Mouse (Mus musculus) ES-E14 (cell line): ENCODE data around the gene Cdk17. TPM values are rescaled to one million over a fixed set of nuclear protein-coding genes. Genes with fewer than 3 reads are reported as not detected.
A peak's percentile ranks its signal among the peaks of the same experiment; 100 is the strongest.

Experiments
- DNase-seq: peaks from one replicate; pipeline ENCODE4 v3.0.0-alpha.2; 2013; ENCODE audit warnings: low read depth, low spot score
- H3K27ac ChIP-seq: 2 replicates; pipeline ENCODE4 v1.5.1; 2012; ENCODE audit warnings: low read depth, mild to moderate bottlenecking, low read length, moderate library complexity, mixed read lengths; ENCODE audit not compliant: poor library complexity, insufficient read depth, severe bottlenecking
- H3K36me3 ChIP-seq: 2 replicates; pipeline ENCODE4 v1.6.1; 2012; ENCODE audit warnings: mild to moderate bottlenecking, low read length, moderate library complexity, mixed read lengths; ENCODE audit not compliant: control insufficient read depth, poor library complexity, insufficient read depth, severe bottlenecking
- H3K4me1 ChIP-seq, 2 experiments: fragments of 150-350 bp in 1 of 2; sonication (generic) in 1 of 2; 2 replicates each; pipeline ENCODE4 v1.6.1; 2012; ENCODE audit warnings: low read length in 2 of 2, mild to moderate bottlenecking in 1 of 2, mixed read lengths in 1 of 2; ENCODE audit not compliant: control insufficient read depth in 2 of 2, insufficient read depth in 2 of 2, poor library complexity in 1 of 2
- H3K4me3 ChIP-seq, 2 experiments: fragments of 150-350 bp in 1 of 2; sonication (generic) in 1 of 2; 2 replicates each; pipeline ENCODE4 v1.5.1; 2012; ENCODE audit warnings: low read length in 2 of 2, low read depth in 1 of 2, mild to moderate bottlenecking in 1 of 2, mixed read lengths in 1 of 2; ENCODE audit not compliant: insufficient read depth in 1 of 2, poor library complexity in 1 of 2, severe bottlenecking in 1 of 2
- H3K9ac ChIP-seq: 2 replicates; pipeline ENCODE4 v1.6.1; 2012; ENCODE audit warnings: low read depth, mild to moderate bottlenecking, low read length, mixed read lengths; ENCODE audit not compliant: poor library complexity, insufficient read depth, severe bottlenecking
- H3K9me3 ChIP-seq: fragments of 150-350 bp; sonication (generic); 2 replicates; pipeline ENCODE4 v1.6.1; 2012; ENCODE audit warnings: low read depth, mild to moderate bottlenecking, low read length; ENCODE audit not compliant: control insufficient read depth, insufficient read depth
- CHD2 ChIP-seq: IDR thresholded peaks from 2 replicates; pipeline ENCODE4 v1.6.1; 2014; ENCODE audit warnings: mild to moderate bottlenecking, low read depth, low read length, inconsistent platforms
- HCFC1 ChIP-seq: IDR thresholded peaks from 2 replicates; pipeline ENCODE4 v1.6.1; 2012; ENCODE audit warnings: low read length, inconsistent platforms, borderline replicate concordance; ENCODE audit not compliant: insufficient read depth
- MAFK ChIP-seq: IDR thresholded peaks from 2 replicates; pipeline ENCODE4 v1.6.1; 2014; ENCODE audit warnings: mild to moderate bottlenecking, low read depth, low read length, inconsistent platforms; ENCODE audit not compliant: insufficient read depth
- ZC3H11A ChIP-seq: IDR thresholded peaks from 2 replicates; pipeline ENCODE4 v1.6.1; 2012; ENCODE audit warnings: low read depth, mild to moderate bottlenecking, inconsistent platforms, low read length, borderline replicate concordance
- ZNF384 ChIP-seq: IDR thresholded peaks from 2 replicates; pipeline ENCODE4 v1.6.1; 2012; ENCODE audit warnings: low read depth, low read length, inconsistent platforms
- in situ Hi-C, 2 experiments: fragments of 600-800 bp; cut with MboI; formaldehyde crosslinking; loops; one replicate each; pipeline ENCODE4 v1.15.1; 2025; ENCODE audit warnings: low sequenced_read_pairs in 2 of 2, inconsistent platforms in 1 of 2; ENCODE audit not compliant: unreplicated experiment in 2 of 2
- total RNA-seq: library from RNA; depleted of rRNA; stranded (reverse); fragments of 300-350 nt; gene quantifications from 2 replicates; pipeline ENCODE4 v1.2.3, GENCODE M21; 2012

Cdk17 gene
- total RNA-seq, 1 experiment, result 28.0 TPM

DNA sequence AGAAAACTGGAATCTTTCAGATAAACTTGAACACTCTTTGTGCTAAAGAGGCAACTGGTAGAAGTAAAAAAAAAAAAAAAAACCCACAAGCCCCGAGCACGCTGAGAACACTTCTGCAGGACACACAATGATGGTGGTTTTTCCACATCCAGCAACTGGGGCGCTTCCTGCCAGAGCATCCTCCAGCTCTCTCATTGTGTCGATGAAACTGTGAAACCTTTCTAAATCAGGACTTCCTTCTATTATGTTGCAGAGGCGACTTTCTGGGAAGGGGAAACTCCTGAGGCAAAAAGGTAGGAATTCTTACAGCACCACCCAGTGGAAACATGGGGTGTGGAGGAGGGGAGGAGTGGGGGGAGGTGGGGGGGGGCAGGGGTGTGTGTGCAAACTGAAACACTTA, 137.1 kb downstream of the Cdk17 start:
- TF ChIP-seq HCFC1, result no peak
- TF ChIP-seq ZC3H11A, result no peak
- no peak for TF ChIP-seq CHD2
- TF ChIP-seq ZNF384, result no peak
- TF ChIP-seq MAFK, result no peak
- in situ Hi-C loops, result loop anchor here in 1 of 2 experiments (5.0 kb wide), 1 partner anchor 70 kb away; no protein-coding TSS in a partner anchor
- H3K9ac ChIP-seq, result no peak overlapping the region; the same call in 1 of the 2 replicates
- peaks cover 8 to 13% of the 10 kb centered on the region in 2 experiments; a peak in 3 of 4 replicates for H3K4me1 ChIP-seq
- no peaks in the 10 kb centered on the region for H3K36me3 ChIP-seq
- no peak overlapping the region for H3K4me3 ChIP-seq
- no peaks in the 10 kb centered on the region for H3K9me3 ChIP-seq
- peak overlapping the region; percentile 81; the same call in 1 of the 2 replicates for H3K27ac ChIP-seq
- no peak for DNase-seq

GRCm38 (mm10) chr10:93298208-93298607, 137.5 kb downstream of the Cdk17 start:
- H3K4me3 ChIP-seq, result no peak overlapping the region
- DNase-seq, result no peak
- no peaks in the 10 kb centered on the region for H3K36me3 ChIP-seq
- H3K9me3 ChIP-seq, result no peaks in the 10 kb centered on the region
- peaks cover 8 to 13% of the 10 kb centered on the region in 2 experiments; a peak in 3 of 4 replicates for H3K4me1 ChIP-seq
- TF ChIP-seq MAFK (no peak), CHD2 (no peak), ZC3H11A (no peak), HCFC1 (no peak), ZNF384 (no peak)
- in situ Hi-C loops, result loop anchor here in 1 of 2 experiments (5.0 kb wide), 1 partner anchor 69 kb away; no protein-coding TSS in a partner anchor
- peak overlapping the region; percentile 40; the same call in 1 of the 2 replicates for H3K9ac ChIP-seq
- H3K27ac ChIP-seq, result peak overlapping the region; percentile 81; the same call in 1 of the 2 replicates

GRCm38 (mm10) chr10:93301831-93302230, 141.2 kb downstream of the Cdk17 start:
- no peaks in the 10 kb centered on the region for H3K36me3 ChIP-seq
- TF ChIP-seq CHD2 (no peak), HCFC1 (no peak), MAFK (no peak), ZC3H11A (no peak), ZNF384 (no peak)
- H3K27ac ChIP-seq, result no peak overlapping the region
- H3K9me3 ChIP-seq, result no peaks in the 10 kb centered on the region
- peaks cover 4 to 8% of the 10 kb centered on the region in 2 experiments; a peak in 3 of 4 replicates for H3K4me1 ChIP-seq
- DNase-seq, result no peak
- in situ Hi-C loops, result no loop called here
- no peak overlapping the region for H3K4me3 ChIP-seq
- H3K9ac ChIP-seq, result no peak overlapping the region

DNA sequence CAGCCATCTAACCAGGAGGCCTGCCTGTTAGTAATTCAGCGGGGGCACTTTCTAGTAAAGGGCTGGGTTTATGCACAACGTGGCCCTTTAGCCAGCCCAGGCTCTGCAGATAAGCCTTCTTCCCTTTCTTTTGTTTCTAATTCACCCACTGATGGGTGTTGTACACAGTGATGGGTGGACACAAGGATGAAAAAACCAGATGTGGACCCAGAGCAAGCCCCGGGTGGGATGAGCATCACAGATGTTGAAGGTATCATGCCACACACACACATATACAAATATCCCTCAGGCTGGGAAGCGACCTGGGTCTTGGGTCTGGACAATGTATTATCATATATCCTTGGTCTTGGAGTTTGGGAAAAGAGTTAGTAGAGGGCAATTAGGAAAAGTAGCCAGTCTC, 142.6 kb downstream of the Cdk17 start:
- TF ChIP-seq ZNF384 (no peak), CHD2 (no peak), ZC3H11A (no peak), HCFC1 (no peak), MAFK (no peak)
- no peak for DNase-seq
- H3K36me3 ChIP-seq, result no peaks in the 10 kb centered on the region
- in situ Hi-C loops, result no loop called here
- no peaks in the 10 kb centered on the region for H3K9me3 ChIP-seq
- H3K9ac ChIP-seq, result no peak overlapping the region
- H3K4me3 ChIP-seq, result no peak overlapping the region
- peaks cover 3% of the 10 kb centered on the region in 2 experiments; a peak in 3 of 4 replicates for H3K4me1 ChIP-seq
- no peak overlapping the region for H3K27ac ChIP-seq

DNA sequence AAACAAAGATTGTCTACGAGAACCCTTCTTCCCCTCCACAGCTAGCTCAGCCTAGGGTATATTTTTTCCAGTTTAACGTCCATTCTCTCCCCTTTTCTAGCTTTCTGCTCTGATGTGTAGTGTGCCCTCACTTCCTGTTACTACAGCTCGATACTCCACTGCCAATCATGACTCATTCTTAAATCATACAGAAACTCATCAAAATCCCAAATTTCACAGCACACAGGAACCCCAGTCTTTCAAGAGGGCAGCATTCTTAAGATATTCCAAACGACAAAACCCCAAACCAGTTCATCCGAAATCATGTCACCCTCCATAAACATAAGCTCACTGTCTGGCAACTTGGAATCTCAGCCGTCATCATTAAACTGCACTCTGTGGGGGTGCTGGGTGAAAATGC, 145.3 kb downstream of the Cdk17 start:
- no peak for DNase-seq
- no peak overlapping the region for H3K9ac ChIP-seq
- H3K4me3 ChIP-seq, result no peak overlapping the region
- no peak overlapping the region for H3K27ac ChIP-seq
- in situ Hi-C loops, result no loop called here
- no peak for TF ChIP-seq ZC3H11A
- TF ChIP-seq CHD2, result no peak
- no peak for TF ChIP-seq HCFC1
- TF ChIP-seq MAFK, result no peak
- TF ChIP-seq ZNF384, result no peak
- H3K36me3 ChIP-seq, result no peaks in the 10 kb centered on the region
- H3K4me1 ChIP-seq, result peaks cover 3% of the 10 kb centered on the region in 2 experiments; a peak in 1 of 4 replicates
- no peaks in the 10 kb centered on the region for H3K9me3 ChIP-seq
